Mouse (Mus musculus) limb, embryonic 13.5 days (tissue): ENCODE results near the gene Krt16. TPM values are rescaled to one million over a fixed set of nuclear protein-coding genes. Genes with fewer than 3 reads are reported as not detected.

ENCODE experiments used
- polyA plus RNA-seq: library from polyadenylated mRNA; unstranded; fragments of >200 nt; fragmentation: Nextera tagmentation; extraction: Ambion mirVana; gene quantifications from 2 replicates; pipeline ENCODE4 v1.2.1, GENCODE M21; 2015

The Krt16 gene
- polyA plus RNA-seq, 1 experiment from 2014 or later = 0.19 TPM

Other genes with a start within 250 kb of the Krt16 start
- gene Krt33a, start 232.7 kb downstream of the Krt16 start, polyA plus RNA-seq = not detected in 2 replicates
- gene Krt33b, start 219.0 kb downstream of the Krt16 start, polyA plus RNA-seq = 0.38 and 0.43 TPM in 2 replicates
- gene Krt34, start 207.3 kb downstream of the Krt16 start, polyA plus RNA-seq = not detected in 2 replicates
- 0.11 TPM in 1 of 2 replicates, not detected in the other for gene Krt31, start 198.4 kb downstream of the Krt16 start, polyA plus RNA-seq
- gene Krt32, start 160.7 kb downstream of the Krt16 start, polyA plus RNA-seq = not detected in 2 replicates
- 0.80 and 1.0 TPM in 2 replicates for gene Krt35, start 152.7 kb downstream of the Krt16 start, polyA plus RNA-seq
- gene Krt36, start 143.3 kb downstream of the Krt16 start, polyA plus RNA-seq = 0.14 TPM in 1 of 2 replicates, not detected in the other
- gene Krt13, start 127.3 kb downstream of the Krt16 start, polyA plus RNA-seq = not detected in 2 replicates
- 151 and 172 TPM in 2 replicates for gene Krt15, start 113.0 kb downstream of the Krt16 start, polyA plus RNA-seq
- 18.6 and 21.8 TPM in 2 replicates for gene Krt19, start 100.2 kb downstream of the Krt16 start, polyA plus RNA-seq
- gene Krt9, start 55.7 kb downstream of the Krt16 start, polyA plus RNA-seq = not detected in 2 replicates
- 275 and 306 TPM in 2 replicates for gene Krt14, start 41.4 kb downstream of the Krt16 start, polyA plus RNA-seq
- gene Krt17, start 12.1 kb upstream of the Krt16 start, polyA plus RNA-seq = 43.9 and 52.1 TPM in 2 replicates
- not detected in 2 replicates for gene Krt42, start 21.0 kb upstream of the Krt16 start, polyA plus RNA-seq
- gene Eif1, start 71.0 kb upstream of the Krt16 start, polyA plus RNA-seq = 1,631 and 1,669 TPM in 2 replicates
- not detected in 2 replicates for gene Gast, start 85.5 kb upstream of the Krt16 start, polyA plus RNA-seq
- gene Hap1, start 107.2 kb upstream of the Krt16 start, polyA plus RNA-seq = 2.8 and 3.2 TPM in 2 replicates
- 62.7 and 73.6 TPM in 2 replicates for gene Jup, start 148.9 kb upstream of the Krt16 start, polyA plus RNA-seq
- gene P3h4, start 165.9 kb upstream of the Krt16 start, polyA plus RNA-seq = 77.1 and 81.9 TPM in 2 replicates
- 169 and 170 TPM in 2 replicates for gene Fkbp10, start 166.8 kb upstream of the Krt16 start, polyA plus RNA-seq
- 176 and 181 TPM in 2 replicates for gene Nt5c3b, start 192.9 kb upstream of the Krt16 start, polyA plus RNA-seq
- 1.0 and 1.6 TPM in 2 replicates for gene Klhl10, start 193.0 kb upstream of the Krt16 start, polyA plus RNA-seq
- gene Klhl11, start 223.8 kb upstream of the Krt16 start, polyA plus RNA-seq = 10.8 and 12.6 TPM in 2 replicates